Mouse (Mus musculus) cerebellum, postnatal 4 days (tissue): Measurements from ENCODE around the gene Gm49630.
"Not testable (repeated sequence)": the region's sequence is repeated elsewhere in the genome, so short reads cannot be mapped to it uniquely, and the experiment has no call there.

Experiments used
- DNase-seq, 2 experiments: peaks; one replicate each; pipeline ENCODE4 v3.0.0; 2022; ENCODE audit warnings: low spot score in 2 of 2, mixed read lengths in 1 of 2

Gene Gm49630

DNA sequence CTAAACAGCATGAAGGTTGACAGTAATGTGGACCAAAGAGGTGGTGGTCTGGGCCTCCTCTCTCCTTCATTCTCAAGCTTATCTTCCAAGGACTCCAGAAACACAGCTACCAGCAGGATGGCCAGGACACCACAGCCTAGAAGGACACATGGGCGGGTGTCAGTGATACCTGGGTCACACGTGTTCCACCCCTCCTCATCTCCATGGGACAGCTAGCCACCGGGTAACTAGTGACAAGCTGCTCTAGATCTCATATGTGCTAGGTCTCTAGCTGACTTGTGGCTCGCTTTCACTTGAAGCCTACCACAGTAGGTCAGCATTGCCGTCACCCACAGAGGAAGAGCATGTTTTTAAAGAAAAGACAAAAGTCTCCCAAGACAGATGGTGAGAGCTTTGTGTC, at the start of gene Gm49630:
Gm49630 (minus strand) TSS at position 101 of the 400 bp plus-strand sequence.
- not testable (repeated sequence) for DNase-seq

DNA sequence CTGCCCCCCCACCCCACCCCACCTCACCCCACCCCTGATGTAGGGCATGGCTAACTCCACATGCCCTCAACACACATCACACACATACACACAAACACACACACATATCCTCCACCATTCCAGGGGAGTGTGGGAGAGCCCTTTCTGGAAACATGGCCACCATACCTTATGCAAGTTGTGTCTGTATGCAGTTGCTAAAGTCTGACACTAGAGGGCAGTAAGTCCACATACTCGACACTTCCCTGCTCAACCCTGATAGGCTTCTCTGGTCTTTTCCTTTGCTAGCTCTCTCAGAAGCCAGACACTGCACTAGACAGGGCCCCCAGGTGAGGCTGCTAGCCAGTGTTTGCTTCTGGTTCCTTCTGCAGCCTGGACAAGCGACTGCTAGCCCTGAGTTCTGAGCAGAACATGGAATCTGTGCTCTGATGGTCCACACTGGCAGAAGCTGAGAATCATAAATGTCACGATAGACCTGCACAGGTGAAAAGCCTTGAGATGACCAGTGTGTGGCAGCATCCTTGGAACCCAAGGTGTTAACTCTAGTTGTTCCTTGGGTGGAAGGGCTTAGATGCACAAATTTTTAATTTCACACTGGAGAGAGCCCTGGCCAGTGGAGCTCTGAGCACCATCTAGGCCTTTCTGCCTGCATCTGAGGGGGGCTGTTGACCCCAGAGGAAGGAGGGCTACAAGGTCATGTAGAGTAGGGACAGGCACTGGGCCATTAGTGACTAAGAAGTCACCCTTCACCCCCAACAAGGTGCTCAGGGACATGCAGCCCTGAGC, 48.6 kb upstream of the Gm49630 start:
- DNase-seq, result peak in 1 of 2 experiments; percentile 16

DNA sequence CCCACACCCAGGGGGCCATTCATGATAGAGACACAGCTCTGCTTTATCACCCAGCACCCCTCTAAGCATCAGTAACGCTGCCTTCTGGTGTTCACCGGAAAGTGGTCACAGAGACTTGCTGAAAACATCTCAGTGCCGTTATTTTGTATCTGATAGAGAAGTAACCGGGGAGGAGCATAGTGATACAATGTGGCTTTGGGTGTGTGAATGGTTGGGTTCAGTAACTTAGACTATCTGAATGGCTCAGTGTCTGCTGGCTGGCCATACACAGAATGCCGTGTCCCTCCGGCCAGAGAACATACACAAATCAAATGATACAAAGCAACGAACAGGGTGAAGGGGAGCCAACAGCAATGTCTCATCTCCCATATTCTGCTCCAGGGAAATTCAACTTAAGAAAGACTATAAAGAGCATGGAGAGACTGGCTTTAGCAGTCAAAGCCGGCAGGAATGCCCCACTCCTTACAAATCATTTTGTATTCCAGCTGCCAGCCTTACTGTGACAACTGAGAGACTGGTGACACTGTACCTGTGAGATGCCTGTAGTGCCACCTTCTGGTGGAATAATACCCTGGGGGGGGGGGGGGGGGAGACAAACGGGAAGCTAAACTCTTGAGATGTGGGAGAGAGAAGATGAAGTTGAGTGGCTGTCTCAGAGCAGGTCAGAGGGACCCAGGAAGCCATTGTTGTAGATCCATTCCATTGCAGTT, 43.0 kb upstream of the Gm49630 start:
- DNase-seq, result not testable (repeated sequence)

DNA sequence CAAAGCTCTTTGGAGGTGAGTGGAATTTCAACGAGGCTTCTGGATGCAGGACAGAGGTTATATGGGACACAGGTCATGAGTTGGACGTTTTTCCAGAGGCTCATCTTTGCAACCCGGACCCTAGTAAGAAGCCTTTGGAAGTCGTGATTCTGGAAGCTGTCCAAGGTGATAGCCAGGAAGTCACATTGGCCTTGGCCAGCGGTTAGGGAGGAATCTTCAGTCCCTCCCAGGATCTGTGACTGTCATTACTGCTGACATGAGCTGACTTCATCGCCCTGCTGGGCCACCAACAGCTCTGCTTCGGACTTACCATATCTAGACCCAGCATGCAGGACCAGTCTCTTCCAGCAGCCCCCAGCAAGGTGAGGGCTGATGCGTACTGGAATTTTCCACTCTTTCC, 41.6 kb upstream of the Gm49630 start:
- not testable (repeated sequence) for DNase-seq

DNA sequence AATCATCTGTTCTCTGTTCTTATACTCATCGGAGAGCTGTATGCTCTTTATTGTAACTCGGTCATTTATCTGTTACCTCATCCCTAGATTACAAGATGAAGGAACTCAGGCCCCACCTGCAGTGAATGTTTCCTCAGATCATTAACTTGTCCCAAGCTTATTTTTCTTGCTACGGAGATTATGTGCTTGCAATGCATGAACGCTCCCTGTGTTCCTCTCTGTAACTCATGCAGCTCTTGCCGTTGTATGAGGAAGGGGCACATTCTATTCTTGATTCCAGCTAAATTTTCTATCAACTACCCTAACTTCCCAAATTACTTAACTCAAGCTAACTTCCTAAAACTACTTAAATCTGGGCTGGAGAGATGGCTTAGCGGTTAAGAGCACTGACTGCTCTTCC, 28.0 kb upstream of the Gm49630 start:
- not testable (repeated sequence) for DNase-seq

DNA sequence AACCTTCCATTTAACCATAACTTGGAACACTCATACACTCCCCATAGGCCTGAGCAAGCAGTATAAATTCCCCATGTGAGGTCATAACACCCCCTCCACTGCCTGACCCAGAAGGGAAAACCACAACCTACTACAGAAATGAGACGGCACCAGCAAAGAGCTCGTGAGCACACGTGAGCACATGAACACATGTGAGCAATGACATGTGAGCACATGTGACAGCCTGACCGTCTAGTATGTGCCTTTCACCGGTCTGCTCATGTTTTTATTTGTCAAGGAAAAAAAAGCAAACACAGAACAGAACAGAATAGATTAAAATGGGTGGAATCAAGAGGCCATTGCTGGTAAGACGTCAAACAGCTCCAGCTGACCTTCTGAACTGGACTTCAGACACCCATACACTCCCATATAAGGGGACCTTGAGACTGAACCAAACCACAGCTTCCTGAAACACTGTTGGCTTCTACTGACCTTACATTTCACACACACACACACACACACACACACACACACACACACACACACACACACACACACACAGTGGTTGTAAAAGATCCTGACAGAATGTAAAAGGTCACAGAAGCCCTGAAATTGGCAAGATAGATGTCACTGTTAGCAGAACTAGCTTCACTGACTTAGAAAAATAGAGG, 26.5 kb upstream of the Gm49630 start:
- DNase-seq, result not testable (repeated sequence)

DNA sequence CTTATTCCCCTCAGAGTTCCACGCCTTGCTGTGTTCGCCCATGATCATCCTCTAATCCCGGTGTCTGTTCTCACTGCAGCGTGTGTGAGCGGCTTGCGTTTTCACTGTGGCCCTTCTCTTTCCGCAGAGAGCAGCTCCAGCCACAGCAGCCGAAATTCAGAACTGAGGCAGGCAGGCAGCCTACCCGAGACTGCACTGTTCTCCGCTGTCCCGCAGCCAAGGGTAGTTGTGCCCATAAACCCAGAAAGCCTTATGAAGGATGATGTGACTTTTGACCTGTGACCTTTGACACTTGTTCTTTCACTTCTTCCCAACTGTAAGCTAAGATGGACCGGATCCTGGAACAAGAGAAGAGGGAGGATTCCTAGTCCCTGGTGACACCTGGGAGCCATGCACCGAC, 25.3 kb upstream of the Gm49630 start:
- DNase-seq, result not testable (repeated sequence)

DNA sequence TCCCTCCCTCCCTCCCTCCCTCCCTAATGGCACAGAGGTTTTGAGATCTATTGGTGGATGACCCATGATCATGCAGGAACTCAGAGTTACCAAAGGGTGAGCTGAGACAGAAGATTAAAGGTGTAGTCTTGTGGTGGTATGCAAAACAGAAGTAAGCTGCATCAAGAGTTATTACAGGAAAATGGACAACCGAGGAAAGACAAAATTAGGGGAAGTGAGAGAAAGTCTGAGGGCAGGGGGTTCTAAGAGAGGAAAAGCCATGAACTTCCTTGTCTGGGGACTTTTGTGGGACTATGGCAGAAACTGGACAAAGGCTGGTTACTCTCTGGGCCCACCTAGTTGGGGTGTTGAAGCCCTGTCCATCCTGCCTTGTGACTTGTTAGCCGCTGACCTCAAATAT, 24.5 kb upstream of the Gm49630 start:
- DNase-seq, result not testable (repeated sequence)

DNA sequence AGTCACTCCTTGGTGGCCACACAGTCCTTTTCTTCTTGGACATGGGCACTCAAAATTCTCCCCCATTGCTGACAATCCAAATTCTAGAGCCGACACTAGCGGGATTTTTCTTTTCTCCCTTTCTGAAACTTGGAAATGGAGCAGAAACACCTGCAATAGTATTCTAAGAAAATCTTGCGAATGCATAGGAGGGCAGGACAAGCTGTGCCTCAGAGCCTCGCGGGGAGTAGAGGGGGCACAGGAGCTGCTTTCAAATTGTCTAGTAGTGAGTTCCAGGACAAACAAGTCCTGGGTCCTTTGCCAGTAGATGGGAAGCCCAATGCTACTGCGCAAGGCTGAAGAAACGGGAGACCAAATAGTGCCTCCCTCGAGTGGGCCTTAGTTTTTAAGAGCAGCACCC, 23.9 kb upstream of the Gm49630 start:
- not testable (repeated sequence) for DNase-seq

DNA sequence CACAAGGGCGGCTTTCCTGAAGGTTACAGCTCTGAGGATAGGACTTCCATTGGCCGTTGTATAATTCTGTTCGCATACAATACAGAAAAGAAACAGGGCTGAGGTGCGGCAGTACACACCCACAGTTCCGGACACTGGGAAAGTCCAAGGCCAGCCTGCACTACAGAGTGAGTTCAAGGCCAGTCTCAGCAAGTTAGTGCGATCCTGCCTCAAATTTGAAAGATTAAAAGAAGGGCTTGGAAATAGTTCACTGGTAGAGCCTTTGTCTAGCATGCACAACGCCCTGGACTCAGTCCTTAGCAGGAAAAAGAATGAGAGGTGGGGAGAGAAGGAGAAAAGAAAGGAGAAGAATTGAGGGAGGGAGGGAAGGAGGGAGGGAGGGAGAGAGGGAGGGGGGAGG, 23.3 kb upstream of the Gm49630 start:
- not testable (repeated sequence) for DNase-seq

DNA sequence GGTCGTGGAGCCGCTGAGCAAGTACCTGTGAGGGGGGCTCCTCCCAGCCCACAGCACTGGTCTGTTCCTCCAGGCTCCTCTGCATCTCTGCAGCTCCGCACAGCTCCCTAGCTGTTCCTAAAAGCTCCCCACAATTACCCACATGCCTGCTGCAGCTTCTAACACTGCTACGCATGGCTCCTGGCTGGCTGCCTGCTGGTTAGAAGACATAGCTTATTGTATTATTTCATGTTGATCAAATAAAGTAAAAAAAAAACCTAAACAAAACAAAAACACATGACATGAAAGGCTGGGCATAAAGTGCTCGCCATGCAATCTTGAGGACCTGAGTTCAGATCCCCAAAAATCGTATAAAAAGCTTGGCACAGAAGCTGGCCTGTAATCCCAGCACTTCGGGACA, 18.1 kb upstream of the Gm49630 start:
- DNase-seq, result not testable (repeated sequence)

DNA sequence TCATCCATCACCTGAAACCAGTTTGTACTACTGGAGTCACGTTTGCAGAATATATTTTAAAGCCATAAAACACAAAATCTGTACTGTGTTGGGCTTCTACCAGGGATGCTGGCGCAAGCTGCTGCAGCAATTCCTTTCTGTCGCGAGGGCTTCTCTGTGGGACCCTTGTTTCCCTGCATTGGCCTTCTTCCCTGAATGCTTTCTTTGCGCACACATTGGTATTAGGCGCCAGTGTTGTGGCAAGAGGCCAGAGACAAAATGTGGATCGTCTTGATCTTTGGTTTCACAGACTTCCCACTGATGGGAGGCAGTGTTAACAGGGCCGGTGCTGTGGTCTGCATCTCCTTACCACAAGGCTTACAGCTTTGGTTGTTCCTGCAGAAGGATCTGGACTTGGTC, 17.2 kb upstream of the Gm49630 start:
- DNase-seq, result peak in 1 of 2 experiments; percentile 16

DNA sequence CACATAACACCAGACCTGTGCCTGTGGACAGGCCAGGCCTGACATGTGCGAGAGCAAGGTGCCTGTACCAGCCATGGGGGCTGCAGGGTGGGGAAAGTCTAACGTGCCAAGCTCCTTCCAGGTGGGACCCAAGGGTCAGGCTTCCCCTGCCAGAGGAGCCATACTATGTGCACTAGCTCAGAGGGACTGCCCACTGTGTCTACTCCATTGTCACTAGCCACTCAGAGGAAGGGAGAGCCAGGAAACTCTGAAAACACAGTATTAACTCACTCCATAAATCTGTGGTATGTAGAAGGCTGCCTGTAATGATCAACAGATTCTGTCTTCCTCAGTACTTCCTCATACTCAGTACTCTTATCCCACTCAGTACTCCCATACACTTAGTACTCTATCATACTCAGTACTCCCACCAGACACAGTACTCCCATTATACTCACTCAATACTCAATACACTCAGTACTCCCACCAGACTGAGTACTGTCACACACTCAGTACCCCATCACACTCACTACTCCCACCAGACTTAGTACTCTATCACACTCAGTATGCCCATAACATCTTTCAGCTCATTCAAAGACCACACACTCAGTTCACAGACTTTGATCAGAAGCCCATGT, 16.7 kb upstream of the Gm49630 start:
- not testable (repeated sequence) for DNase-seq

DNA sequence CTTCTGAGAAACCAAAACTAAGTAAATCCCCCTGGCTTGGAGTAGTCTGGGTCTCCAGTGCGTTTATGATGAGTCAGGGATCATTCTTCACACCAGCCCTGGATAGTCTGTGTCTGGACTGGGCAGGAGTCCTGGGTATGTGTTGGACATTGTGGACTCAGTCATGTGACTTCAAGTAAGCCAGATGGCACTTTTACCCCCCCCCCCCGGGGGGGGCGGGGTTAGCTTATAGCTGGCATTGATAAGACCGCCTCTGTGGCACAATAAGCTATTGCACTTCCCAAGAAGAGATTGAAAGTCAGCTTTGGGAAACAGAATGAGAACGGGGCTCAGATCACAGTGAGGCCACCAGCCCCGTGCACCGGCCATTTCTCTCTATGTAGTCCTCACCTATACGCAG, 14.2 kb upstream of the Gm49630 start:
- DNase-seq, result peak in 1 of 2 experiments; percentile 26

DNA sequence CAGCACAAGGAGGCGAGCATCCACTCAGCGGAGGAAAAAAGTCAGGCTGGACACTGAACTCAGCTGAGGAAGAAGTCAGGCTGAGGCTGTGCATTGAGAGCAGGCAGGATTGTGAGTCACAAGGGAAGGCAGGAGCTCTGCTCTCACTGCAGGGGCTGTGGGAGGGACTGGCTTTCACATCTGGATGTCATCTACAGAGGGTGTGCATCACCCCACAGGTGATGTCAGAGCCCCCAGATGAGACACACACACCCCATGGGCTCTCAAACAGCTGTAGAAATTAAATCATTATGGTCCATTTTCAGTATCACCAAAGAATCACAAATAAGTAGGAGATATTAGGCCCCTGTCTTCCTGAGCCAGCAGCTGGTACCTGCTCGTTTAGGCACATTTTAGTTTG, 13.6 kb upstream of the Gm49630 start, which contains the start of gene Unc93a2:
Unc93a2 (minus strand) TSS at position 101 of the 400 bp plus-strand sequence.
- DNase-seq, result not testable (repeated sequence)

DNA sequence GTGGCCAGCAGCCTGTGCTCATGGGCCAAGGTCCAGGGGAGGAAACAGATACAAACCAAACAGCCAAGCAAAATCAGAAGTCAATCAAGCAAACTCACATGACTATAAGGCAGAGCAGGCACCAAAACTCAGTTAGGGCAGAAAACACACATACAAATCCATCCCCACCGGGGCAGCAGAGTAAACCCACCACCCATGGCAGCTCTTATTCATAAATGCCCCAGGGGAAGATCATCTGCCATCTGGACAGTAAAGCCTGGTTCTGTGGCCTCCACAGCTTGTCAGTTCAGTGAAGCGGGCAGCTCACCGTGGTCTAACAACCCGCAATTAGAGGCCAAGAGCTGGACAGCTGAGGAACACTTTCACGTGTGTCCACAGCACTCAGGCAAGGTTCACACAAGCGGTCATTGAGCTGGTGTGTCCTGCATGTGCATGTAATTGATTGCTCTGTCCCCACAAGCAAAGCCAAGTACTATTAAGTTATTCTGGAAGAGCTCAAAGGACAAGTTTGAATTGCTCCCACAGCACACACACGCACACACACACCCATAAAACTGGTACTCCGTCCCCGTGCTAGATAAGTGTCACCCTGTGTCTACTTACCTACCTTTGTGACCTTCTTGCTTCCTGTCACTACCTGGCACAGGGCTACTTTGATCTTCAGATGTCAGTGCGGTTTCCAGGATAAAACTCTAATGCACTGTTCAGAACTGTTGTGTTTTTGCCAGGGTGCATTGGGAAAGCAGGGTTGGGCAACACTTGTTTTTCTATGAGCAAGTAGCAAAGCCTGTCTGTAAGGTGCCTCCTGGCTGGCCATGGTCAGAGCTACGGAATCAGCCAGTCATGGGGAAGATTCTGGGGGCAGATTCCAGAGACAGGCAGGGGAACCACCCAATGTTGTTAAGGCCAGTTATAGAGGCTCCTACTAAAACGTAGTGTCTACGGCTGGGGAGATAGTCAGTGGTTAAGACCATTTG, 11.7 kb upstream of the Gm49630 start:
- not testable (repeated sequence) for DNase-seq

DNA sequence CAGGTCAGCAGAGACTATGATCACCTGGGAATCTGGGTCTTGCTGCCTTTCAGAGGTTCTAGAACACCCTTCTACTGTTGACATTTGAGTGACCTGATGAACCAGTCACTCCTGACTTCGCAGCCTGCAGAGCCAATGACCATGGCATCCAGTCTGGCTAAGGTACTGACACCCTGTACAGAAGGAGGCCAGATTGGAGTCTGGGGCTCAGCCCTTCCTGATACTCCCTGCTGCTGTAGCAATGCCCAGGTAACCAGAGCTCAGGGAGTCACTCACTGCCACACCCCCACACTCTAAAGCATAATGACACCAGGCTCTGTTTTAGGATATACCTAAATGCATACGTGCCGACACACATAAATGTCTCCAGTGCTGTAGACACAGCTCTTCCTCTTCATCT, 10.9 kb upstream of the Gm49630 start:
- not testable (repeated sequence) for DNase-seq

DNA sequence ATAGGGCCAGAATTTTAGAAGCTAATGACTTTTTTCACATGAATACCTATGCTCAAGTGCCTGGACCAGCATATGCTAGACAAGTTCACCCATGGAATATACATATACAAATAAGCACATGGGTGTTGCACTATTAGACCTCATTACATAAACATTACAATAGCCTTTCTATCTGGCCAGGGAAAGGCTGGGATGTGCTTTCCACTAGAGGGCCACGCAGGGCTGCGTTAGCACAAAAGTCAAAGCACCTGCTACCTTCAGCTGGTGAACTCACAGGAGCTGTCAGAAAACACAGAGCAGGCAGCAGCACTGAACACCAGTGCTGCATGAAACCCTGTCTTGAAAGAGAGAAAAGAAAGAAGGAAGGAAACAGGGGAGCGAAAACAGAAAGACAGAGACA, 6.1 kb upstream of the Gm49630 start:
- not testable (repeated sequence) for DNase-seq

DNA sequence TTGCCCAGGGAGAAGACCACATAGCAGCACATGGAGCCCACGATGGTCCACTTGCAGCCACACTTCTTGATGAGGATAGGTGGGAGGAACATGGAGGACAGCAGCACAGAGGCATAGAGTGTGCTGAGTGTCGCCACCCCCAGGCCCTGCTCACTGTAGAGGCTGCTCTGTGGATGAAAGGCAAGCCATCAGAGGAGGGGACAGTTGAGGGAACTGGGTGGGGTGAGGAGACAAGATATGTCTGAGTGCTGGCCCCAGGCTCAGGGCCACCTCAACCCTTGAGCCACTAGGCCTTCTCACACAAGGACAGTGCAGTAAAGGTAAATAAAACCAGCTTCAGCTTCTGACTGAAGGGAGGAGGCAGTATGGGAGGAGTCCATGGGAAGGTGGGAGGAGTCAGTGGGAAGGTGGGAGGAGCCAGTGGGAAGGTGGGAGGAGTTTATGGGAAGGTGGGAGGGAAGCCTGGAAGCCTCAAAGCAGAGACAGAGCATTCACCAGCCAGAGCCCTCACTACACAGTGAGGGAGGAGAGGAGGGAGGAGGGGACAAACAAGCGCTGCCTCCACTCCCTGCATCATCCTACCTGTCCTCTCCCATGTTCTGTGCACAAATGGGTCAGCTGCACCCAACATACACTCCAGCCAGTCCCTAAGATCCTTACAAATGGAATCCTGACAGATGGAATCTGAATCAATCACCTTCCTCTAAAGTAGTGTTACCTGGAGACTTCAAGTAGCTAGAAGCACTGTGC, 5.3 kb upstream of the Gm49630 start:
- DNase-seq, result not testable (repeated sequence)

DNA sequence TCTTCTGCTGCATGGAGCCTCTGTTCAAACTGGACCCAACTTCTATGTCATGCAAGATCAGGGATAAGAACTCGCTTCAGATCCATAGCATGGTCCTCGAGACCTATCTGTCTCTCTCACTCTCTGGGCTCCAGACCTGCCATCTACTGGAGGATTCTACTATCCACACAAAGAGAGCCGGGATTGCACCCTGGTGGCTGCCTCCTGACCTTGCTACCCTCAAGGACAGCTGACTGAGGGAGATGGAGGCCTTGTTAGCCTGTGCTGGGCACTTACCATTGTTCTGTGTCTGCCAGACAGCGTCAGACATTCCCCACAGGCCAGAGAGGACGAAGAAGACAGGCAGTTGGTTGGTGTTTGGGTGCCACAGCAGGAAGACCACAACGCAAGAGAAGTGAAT, 2.4 kb downstream of the Gm49630 start:
- DNase-seq, result not testable (repeated sequence)
